Mouse (Mus musculus): ENCODE results near the gene Ndufb7. TPM values are rescaled to one million over a fixed set of nuclear protein-coding genes. Genes with fewer than 3 reads are reported as not detected.
"Not testable (repeated sequence)": the region's sequence is repeated elsewhere in the genome, so short reads cannot be mapped to it uniquely, and the experiment has no call there.

The Ndufb7 gene
- polyA plus RNA-seq, 1 experiment from 2014 or later = 412 TPM

DNA sequence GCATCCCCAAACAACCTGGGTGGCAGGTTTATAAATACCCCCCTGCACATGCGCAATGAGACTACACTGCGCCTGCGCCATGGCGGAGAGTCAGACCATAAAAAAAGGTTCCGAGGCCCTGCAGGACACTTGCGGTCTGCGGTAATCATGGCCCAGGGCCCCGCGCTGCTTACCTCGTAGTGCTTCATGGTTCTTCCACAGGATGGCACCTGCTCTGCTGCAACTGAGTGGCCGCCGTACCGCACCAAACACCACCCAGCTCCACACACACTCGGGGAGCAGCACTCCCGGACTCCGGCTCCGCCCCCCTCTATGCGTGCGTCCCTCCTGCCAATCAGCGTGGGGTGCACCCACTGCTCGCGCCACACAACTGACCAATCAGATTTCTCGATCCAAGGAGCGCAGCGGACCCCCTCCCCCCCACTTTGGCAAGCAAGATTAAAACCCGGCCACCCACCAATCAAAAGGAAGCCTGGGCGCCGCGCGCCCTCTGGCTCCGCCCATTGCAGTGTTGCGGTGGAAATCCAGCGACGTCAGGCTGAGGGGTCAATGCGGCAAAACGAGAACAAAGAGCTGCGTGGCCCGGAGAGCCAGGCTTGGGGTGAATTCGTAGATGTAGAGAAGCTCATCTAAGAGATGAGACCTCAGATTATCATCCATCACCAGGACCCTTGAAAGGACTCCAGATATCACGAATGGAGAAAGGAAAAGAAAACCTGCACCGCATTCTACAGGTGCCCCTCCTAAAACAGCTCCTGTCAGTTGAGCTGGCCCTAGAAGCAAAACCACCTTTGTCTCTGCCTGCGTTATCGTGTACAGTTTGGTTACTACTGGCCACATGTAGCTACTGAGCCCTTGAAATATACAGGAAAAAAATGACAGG is 27.9 kb downstream of the Ndufb7 start:
- Histone ChIP-seq H3K9ac (peak overlapping the region; percentile 95), H3K27ac (peak overlapping the region; percentile 91), H3K27me3 (no peaks in the 10 kb centered on the region), H3K36me3 (ENCODE audit: poor library complexity, severe bottlenecking) (peaks cover 7% of the 10 kb centered on the region; the same call in 1 of the 2 replicates), H3K4me1 (peaks cover 38% of the 10 kb centered on the region), H3K4me2 (peak overlapping the region; percentile 91), H3K4me3 (peak overlapping the region; percentile 92), H3K9me3 (replicated peaks) (no peaks in the 10 kb centered on the region)
- under 1% methylated on average over 43 of the region's 43 CpGs for WGBS
- peak; percentile 98 for ATAC-seq

DNA sequence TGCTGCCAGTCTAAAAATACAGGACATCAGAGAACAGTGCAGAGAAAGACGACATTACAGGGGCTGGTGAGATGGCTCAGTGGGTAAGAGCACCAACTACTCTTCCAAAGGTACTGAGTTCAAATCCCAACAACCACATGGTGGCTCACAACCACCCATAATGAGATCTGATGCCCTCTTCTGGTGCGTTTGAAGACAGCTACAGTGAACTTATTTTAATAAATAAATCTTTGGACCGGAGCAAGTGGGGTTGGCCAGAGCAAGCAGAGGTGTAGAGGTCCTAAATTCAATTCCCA is 28.5 kb downstream of the Ndufb7 start:
- not testable (repeated sequence) for ATAC-seq; H3K27me3 ChIP-seq; H3K9me3 ChIP-seq (replicated peaks); H3K36me3 ChIP-seq (ENCODE audit: poor library complexity, severe bottlenecking)
- Histone ChIP-seq H3K9ac (peak overlapping the region; percentile 61), H3K4me2 (peak overlapping the region; percentile 61), H3K4me3 (peak overlapping the region; percentile 92), H3K27ac (peak overlapping the region; percentile 86), H3K4me1 (peaks cover 34% of the 10 kb centered on the region)
- WGBS = 67% methylated on average over 3 of the region's 3 CpGs

DNA sequence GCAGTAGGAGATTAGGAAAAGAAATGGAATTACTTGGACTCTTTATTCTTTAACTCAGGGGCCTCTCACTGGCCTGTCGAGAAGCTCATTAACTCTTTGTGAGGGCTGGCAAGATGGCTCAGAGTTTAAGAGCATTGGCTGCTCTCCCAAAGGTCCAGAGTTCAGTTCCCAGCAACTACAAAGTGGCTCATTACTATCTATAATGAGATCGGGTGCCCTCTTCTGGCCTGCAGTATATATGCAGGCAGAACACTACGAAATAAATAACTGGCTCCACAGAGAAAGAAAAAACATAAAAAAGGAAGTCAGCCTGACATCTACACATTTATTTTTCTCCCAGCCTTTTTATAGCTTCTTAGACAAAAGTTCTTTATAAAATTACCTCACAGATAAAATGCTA is 29.9 kb downstream of the Ndufb7 start:
- H3K9ac ChIP-seq = no peak overlapping the region
- H3K4me2 ChIP-seq = no peak overlapping the region
- no peaks in the 10 kb centered on the region for H3K27me3 ChIP-seq
- peaks cover 22% of the 10 kb centered on the region for H3K4me1 ChIP-seq
- WGBS = 12% methylated on average over 3 of the region's 3 CpGs
- peaks cover 5% of the 10 kb centered on the region; the same call in 1 of the 2 replicates for H3K36me3 ChIP-seq (ENCODE audit: poor library complexity, severe bottlenecking)
- H3K4me3 ChIP-seq = no peak overlapping the region
- H3K27ac ChIP-seq = no peak overlapping the region
- no peaks in the 10 kb centered on the region for H3K9me3 ChIP-seq (replicated peaks)
- no peak for ATAC-seq

DNA sequence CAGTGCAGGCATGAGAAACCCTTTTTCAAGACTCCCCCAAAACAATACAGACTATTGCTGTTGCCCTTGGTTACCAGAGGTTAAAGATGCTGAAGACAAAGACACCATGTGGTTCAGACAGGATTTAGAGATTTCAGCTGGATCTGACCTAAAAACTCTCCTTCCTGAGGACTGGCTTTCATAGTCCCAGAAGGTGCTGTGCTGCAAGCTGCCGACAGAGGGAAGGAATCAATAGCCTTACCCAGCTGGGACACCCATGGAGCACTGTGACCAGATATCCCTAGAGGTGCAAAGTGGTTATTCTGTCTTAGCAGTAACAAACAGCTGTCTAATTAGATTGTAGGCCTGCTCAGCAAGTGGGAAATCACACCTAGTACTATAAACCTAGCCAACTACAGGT is 31.7 kb downstream of the Ndufb7 start:
- Histone ChIP-seq H3K9ac (no peak overlapping the region), H3K27me3 (peaks cover 6% of the 10 kb centered on the region; the same call in 1 of the 2 replicates), H3K36me3 (ENCODE audit: poor library complexity, severe bottlenecking) (no peaks in the 10 kb centered on the region), H3K27ac (no peak overlapping the region), H3K4me1 (peaks cover 4% of the 10 kb centered on the region), H3K4me2 (no peak overlapping the region), H3K4me3 (no peak overlapping the region), H3K9me3 (replicated peaks) (no peaks in the 10 kb centered on the region)
- WGBS = 6% methylated on average over 1 of the region's 1 CpGs
- ATAC-seq = no peak

DNA sequence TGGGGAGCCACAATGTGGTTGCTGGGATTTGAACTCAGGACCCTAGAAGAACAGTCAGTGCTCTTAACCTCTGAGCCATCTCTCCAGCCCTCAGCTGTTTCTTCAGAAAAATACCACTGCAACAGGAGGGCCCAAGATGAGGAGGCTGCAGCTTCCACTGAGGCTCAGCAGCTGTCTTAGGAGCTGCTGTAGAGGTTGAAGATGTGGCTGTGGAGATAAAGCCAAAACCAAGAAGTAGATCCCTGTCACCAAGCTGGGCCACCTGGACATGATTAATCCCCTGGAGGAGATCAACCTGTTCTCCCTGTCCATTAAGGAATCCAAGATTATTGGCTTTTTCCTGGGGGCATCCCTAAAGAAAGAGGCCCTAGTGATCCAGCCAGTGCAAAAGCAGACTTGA is 33.3 kb downstream of the Ndufb7 start:
- Histone ChIP-seq H3K9me3 (replicated peaks) (no peaks in the 10 kb centered on the region), H3K36me3 (ENCODE audit: poor library complexity, severe bottlenecking) (no peaks in the 10 kb centered on the region), H3K27me3 (peaks cover 6% of the 10 kb centered on the region; the same call in 1 of the 2 replicates), H3K4me3 (no peak overlapping the region), H3K4me1 (no peaks in the 10 kb centered on the region; the same call in 1 of the 2 replicates), H3K9ac (no peak overlapping the region), H3K4me2 (no peak overlapping the region), H3K27ac (no peak overlapping the region)
- no peak for ATAC-seq

DNA sequence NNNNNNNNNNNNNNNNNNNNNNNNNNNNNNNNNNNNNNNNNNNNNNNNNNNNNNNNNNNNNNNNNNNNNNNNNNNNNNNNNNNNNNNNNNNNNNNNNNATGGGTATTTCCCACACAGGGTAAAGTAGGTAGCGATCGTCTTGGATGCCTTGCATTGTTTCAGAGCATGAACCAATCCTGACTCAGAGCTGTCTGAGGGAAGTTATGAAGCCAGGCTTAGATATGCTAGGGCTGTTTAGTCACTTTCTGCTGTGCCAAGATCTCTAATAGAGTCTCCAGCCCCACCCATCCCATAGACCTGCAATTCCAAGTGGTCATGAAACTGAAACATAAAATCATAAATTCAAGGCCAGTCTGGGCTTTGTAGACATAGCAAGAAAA is 36.2 kb downstream of the Ndufb7 start:
- no peak overlapping the region for H3K4me2 ChIP-seq
- H3K4me3 ChIP-seq = no peak overlapping the region
- 86% methylated on average over 2 of the region's 2 CpGs for WGBS
- H3K9ac ChIP-seq = no peak overlapping the region
- no peaks in the 10 kb centered on the region for H3K36me3 ChIP-seq (ENCODE audit: poor library complexity, severe bottlenecking)
- no peak for ATAC-seq
- no peaks in the 10 kb centered on the region for H3K9me3 ChIP-seq (replicated peaks)
- peaks cover 6% of the 10 kb centered on the region; the same call in 1 of the 2 replicates for H3K27me3 ChIP-seq
- H3K4me1 ChIP-seq = peaks cover 7% of the 10 kb centered on the region
- no peak overlapping the region for H3K27ac ChIP-seq

DNA sequence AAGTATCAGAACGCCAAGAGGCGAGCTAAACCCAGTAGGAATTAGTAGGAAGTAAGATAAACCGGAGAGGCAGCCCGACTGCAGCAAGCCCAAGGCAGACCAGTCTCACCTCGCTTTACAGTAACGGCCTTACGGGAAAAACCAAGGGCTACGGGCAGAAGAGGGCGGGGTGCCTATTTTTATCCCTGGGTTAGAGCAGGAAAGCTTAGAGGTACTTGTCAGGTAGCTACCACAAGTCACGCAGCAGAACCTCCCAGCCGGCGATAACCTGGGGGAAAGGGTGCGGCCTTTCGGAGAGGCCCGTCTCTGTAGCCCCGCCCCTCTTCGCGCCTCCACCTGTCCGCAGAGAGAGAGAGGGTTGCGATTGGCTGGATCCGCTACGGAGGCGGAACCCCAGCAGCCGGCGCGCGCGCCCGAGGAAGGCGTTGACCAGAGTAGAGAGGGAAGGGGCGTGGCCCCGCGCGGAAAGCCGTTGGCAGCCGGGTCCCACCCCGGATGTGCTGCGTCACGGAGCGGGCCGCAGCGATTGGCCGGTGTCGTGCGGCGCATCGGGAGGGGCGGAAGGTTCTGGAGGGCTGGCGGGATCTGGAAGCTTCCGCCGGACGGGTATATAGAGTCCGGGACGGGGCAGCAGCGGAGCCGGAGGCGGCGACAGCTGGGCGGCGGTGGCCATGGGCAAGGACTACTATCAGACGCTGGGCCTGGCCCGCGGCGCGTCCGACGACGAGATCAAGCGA is 41.4 kb downstream of the Ndufb7 start, which contains the start of the genes Tecr and Dnajb1:
Gene Tecr, minus strand, starts transcription at position 311 of the 737 bp plus-strand sequence.
Gene Dnajb1, plus strand, starts transcription at position 533 of the 737 bp plus-strand sequence.
- ATAC-seq = peak; percentile 98
- 0% methylated on average over 55 of the region's 69 CpGs for WGBS
- Histone ChIP-seq H3K9ac (peak within 1 kb of the TSS; percentile 89), H3K4me3 (peak within 1 kb of the TSS; percentile 79), H3K27me3 (no peaks in the 10 kb centered on the region), H3K27ac (peak within 1 kb of the TSS; percentile 97), H3K4me2 (peak within 1 kb of the TSS; percentile 90), H3K4me1 (peaks cover 24% of the 10 kb centered on the region), H3K9me3 (replicated peaks) (no peaks in the 10 kb centered on the region), H3K36me3 (ENCODE audit: poor library complexity, severe bottlenecking) (peaks cover 31% of the 10 kb centered on the region)

DNA sequence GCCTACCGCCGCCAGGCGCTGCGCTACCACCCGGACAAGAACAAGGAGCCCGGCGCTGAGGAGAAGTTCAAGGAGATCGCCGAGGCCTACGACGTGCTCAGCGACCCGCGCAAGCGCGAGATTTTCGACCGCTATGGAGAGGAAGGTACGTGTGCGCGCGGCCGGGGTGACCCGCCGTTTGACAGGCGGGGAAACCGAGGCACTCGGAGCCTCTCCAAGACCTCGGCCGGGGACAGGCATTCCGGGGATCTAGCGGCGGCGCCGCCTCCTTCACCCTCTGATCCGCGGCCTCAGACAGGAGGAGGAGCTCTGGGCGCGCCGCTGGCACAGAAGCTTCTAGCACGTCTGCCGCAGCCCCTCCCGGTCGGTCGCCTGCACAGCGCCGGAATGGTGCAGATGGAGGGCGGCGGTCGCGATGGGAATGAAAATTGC is 41.9 kb downstream of the Ndufb7 start:
- H3K36me3 ChIP-seq (ENCODE audit: poor library complexity, severe bottlenecking) = peaks cover 37% of the 10 kb centered on the region
- under 1% methylated on average over 49 of the region's 51 CpGs for WGBS
- ATAC-seq = peak; percentile 73
- peak overlapping the region; percentile 79 for H3K4me3 ChIP-seq
- no peaks in the 10 kb centered on the region for H3K9me3 ChIP-seq (replicated peaks)
- H3K4me2 ChIP-seq = peak overlapping the region; percentile 90
- peak overlapping the region; percentile 97 for H3K27ac ChIP-seq
- H3K27me3 ChIP-seq = no peaks in the 10 kb centered on the region
- peak overlapping the region; percentile 89 for H3K9ac ChIP-seq
- peaks cover 24% of the 10 kb centered on the region for H3K4me1 ChIP-seq

DNA sequence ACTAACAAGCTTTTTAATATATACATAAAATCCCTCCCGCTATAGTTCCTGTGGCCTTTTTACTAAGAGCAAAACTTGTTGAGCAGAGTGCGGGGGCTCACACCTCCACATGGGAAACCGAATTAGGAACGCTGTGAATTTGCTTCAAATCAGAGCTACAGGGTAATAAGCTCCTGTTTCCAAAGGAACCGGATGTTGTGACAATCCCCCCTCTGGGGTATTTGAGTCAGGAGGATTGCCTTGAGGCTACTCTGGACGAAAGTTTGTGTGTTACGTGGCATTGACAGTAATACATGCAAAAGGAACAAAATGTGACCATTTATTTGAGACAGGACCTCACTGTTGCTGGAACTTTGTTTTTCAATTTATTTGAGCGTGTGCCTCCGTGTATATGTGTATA is 42.6 kb downstream of the Ndufb7 start:
- H3K4me2 ChIP-seq = peak overlapping the region; percentile 90
- H3K27ac ChIP-seq = peak overlapping the region; percentile 97; the same call in 1 of the 2 replicates
- H3K9ac ChIP-seq = peak overlapping the region; percentile 89
- WGBS = 36% methylated on average over 9 of the region's 9 CpGs
- no peaks in the 10 kb centered on the region for H3K9me3 ChIP-seq (replicated peaks)
- H3K4me1 ChIP-seq = peaks cover 24% of the 10 kb centered on the region
- H3K36me3 ChIP-seq (ENCODE audit: poor library complexity, severe bottlenecking) = peaks cover 43% of the 10 kb centered on the region
- no peak for ATAC-seq
- peak overlapping the region; percentile 79 for H3K4me3 ChIP-seq
- no peaks in the 10 kb centered on the region for H3K27me3 ChIP-seq

DNA sequence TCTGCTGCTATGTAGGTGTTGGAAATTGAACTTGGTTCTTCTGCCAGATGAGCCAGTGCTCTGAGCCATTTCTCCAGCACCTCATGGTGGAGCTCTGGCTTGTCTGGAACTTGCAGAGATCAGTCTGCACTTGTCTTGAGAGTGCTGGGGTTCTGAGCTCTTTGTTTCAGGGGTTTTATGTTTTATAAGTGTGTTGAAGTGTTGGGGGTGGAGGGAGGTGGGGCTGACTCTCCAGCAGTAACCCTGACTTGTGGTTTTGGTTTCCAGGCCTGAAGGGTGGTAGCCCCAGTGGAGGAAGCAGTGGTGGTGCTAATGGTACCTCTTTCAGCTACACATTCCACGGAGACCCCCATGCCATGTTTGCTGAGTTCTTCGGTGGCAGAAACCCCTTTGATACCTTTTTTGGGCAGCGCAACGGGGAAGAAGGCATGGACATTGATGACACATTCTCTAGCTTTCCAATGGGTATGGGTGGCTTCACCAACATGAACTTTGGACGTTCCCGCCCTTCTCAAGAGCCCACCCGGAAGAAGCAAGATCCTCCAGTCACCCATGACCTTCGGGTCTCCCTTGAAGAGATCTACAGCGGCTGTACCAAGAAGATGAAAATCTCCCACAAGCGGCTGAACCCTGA is 43.2 kb downstream of the Ndufb7 start:
- Histone ChIP-seq H3K27ac (no peak overlapping the region), H3K36me3 (ENCODE audit: poor library complexity, severe bottlenecking) (peaks cover 47% of the 10 kb centered on the region), H3K9ac (peak overlapping the region; percentile 89), H3K4me1 (peaks cover 24% of the 10 kb centered on the region), H3K27me3 (no peaks in the 10 kb centered on the region), H3K4me3 (peak overlapping the region; percentile 79), H3K9me3 (replicated peaks) (no peaks in the 10 kb centered on the region), H3K4me2 (peak overlapping the region; percentile 90)
- no peak for ATAC-seq
- WGBS = 96% methylated on average over 10 of the region's 10 CpGs

DNA sequence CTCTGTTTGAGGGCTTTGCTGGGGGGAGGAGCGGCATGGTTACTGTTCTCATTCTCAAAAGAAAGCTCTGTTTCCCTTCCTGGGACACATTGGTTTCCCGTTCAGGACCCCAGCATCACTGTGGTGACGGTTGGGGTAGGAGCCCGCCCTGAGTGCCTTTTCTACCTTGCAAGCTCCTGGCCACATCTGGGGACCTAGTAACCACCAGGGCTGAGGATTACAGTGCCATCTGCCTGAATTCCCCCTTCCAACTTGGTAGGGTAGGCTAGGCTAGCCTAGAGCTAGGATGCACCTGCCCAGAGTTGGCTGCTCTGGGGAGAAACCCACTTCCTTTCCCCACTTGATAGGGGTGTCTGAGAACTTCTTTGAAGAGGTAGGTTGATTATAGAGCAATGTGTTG is 45.5 kb downstream of the Ndufb7 start:
- no peak for ATAC-seq
- no peak overlapping the region for H3K9ac ChIP-seq
- H3K4me2 ChIP-seq = no peak overlapping the region
- no peak overlapping the region for H3K4me3 ChIP-seq
- H3K4me1 ChIP-seq = peaks cover 22% of the 10 kb centered on the region
- no peaks in the 10 kb centered on the region for H3K27me3 ChIP-seq
- 96% methylated on average over 4 of the region's 4 CpGs for whole genome bisulfite sequencing
- no peaks in the 10 kb centered on the region for H3K9me3 ChIP-seq (replicated peaks)
- H3K36me3 ChIP-seq (ENCODE audit: poor library complexity, severe bottlenecking) = peaks cover 47% of the 10 kb centered on the region
- no peak overlapping the region for H3K27ac ChIP-seq

DNA sequence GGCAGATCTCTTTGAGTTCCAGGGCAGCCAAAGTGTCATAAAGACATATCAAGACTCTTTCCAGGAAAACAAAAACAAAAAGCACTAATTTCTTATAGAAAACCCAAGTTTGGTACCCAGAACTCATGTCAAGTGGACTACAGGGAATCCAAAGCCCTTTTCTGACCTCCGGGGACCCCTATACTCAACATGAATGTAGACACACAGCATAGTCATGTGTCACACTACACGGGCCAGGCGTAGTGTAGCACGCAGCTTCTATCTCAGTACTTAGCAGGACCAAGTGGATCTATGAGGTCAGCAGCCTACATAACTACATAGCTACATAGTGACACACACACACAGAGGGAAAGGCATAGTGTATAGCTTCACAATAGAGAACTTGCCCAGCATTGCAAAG is 47.2 kb downstream of the Ndufb7 start:
- H3K4me2 ChIP-seq = no peak overlapping the region
- no peaks in the 10 kb centered on the region for H3K9me3 ChIP-seq (replicated peaks)
- H3K27me3 ChIP-seq = no peaks in the 10 kb centered on the region
- no peak for ATAC-seq
- H3K36me3 ChIP-seq (ENCODE audit: poor library complexity, severe bottlenecking) = peaks cover 47% of the 10 kb centered on the region
- 95% methylated on average over 4 of the region's 4 CpGs for WGBS
- H3K9ac ChIP-seq = no peak overlapping the region
- H3K27ac ChIP-seq = no peak overlapping the region
- peaks cover 17% of the 10 kb centered on the region for H3K4me1 ChIP-seq
- no peak overlapping the region for H3K4me3 ChIP-seq
